Mouse (Mus musculus) embryo, embryonic 11 days (tissue): ENCODE measurements at regions not wholly inside any gene's neighbourhood (a gene's known extent, or its start where the extent isn't known, plus 50 kb on each side); places are given as distances from the start of the nearest gene placed in this dataset.

Experiments used
- DNase-seq: peaks from one replicate; pipeline ENCODE4 v3.0.0-alpha.2; 2015

- DNase-seq = peak; percentile 53
These were observed 114.8 kb upstream of the Tmem260 start for GRCm38 (mm10) chr14:48330965-48331622.

- no peak for DNase-seq
These were observed 114.3 kb upstream of the Tmem260 start for GRCm38 (mm10) chr14:48331623-48332000.

GRCm38 (mm10) chr14:48332193-48332592 lies 113.7 kb upstream of the Tmem260 start:
- DNase-seq = peak; percentile 67

GRCm38 (mm10) chr14:48332660-48333059 lies 113.3 kb upstream of the Tmem260 start:
- DNase-seq = no peak

- peak; percentile 52 for DNase-seq
These were observed 111.7 kb upstream of the Tmem260 start for GRCm38 (mm10) chr14:48334106-48334809.

GRCm38 (mm10) chr14:48339434-48339833 lies 106.5 kb upstream of the Tmem260 start:
- DNase-seq = no peak

GRCm38 (mm10) chr14:48342944-48343343 lies 103.0 kb upstream of the Tmem260 start:
- DNase-seq = no peak

- DNase-seq = no peak
These were observed 100.0 kb upstream of the Tmem260 start for GRCm38 (mm10) chr14:48345956-48346355.

GRCm38 (mm10) chr14:48349392-48350044 lies 96.4 kb upstream of the Tmem260 start:
- no peak for DNase-seq

GRCm38 (mm10) chr14:48351652-48352051 lies 94.3 kb upstream of the Tmem260 start:
- DNase-seq = no peak

GRCm38 (mm10) chr14:48352825-48353224 lies 93.1 kb upstream of the Tmem260 start:
- DNase-seq = no peak

GRCm38 (mm10) chr14:48354176-48354575 lies 91.7 kb upstream of the Tmem260 start:
- DNase-seq = no peak

GRCm38 (mm10) chr14:48357441-48357840 lies 88.5 kb upstream of the Tmem260 start:
- no peak for DNase-seq

GRCm38 (mm10) chr14:48358487-48359159 lies 87.3 kb upstream of the Tmem260 start:
- peak; percentile 79 for DNase-seq

GRCm38 (mm10) chr14:48361820-48362219 lies 84.1 kb upstream of the Tmem260 start:
- DNase-seq = no peak

- DNase-seq = peak; percentile 82
These were observed 78.9 kb upstream of the Tmem260 start for GRCm38 (mm10) chr14:48367006-48367405.

GRCm38 (mm10) chr14:48370322-48370721 lies 75.6 kb upstream of the Tmem260 start:
- DNase-seq = peak; percentile 79

GRCm38 (mm10) chr14:48371766-48372165 lies 74.2 kb upstream of the Tmem260 start:
- peak; percentile 70 for DNase-seq

GRCm38 (mm10) chr14:48376112-48376511 lies 69.8 kb upstream of the Tmem260 start:
- DNase-seq = no peak
